Mouse (Mus musculus) liver, embryonic 13.5 days (tissue): ENCODE measurements around the gene Thsd4. TPM values are rescaled to one million over a fixed set of nuclear protein-coding genes. Genes with fewer than 3 reads are reported as not detected.
A peak's percentile ranks its signal among the peaks of the same experiment; 100 is the strongest.

Source experiments
- ATAC-seq: fragments of 200-750 bp; cut with Nextera tagmentation; 2 replicates; pipeline ENCODE4 v1.8.0; 2017; ENCODE audit warnings: low read depth, mild to moderate bottlenecking, moderate number of reproducible peaks, moderate library complexity
- DNase-seq: peaks from one replicate; pipeline ENCODE4 v3.0.0; 2022
- H3K27ac ChIP-seq: fragments of 300-500 bp; sonication (generic); 2 replicates; pipeline ENCODE4 v1.5.1; 2015; ENCODE audit warnings: moderate library complexity, mild to moderate bottlenecking, inconsistent platforms
- H3K27me3 ChIP-seq: fragments of 300-500 bp; sonication (generic); 2 replicates; pipeline ENCODE4 v1.6.1; 2015; ENCODE audit warnings: mild to moderate bottlenecking, inconsistent platforms
- H3K36me3 ChIP-seq: fragments of 300-500 bp; sonication (generic); 2 replicates; pipeline ENCODE4 v1.6.1; 2015; ENCODE audit warnings: mild to moderate bottlenecking, inconsistent platforms
- H3K4me1 ChIP-seq: fragments of 300-500 bp; sonication (generic); replicated peaks from 2 replicates; pipeline ENCODE4 v1.6.1; 2015; ENCODE audit warnings: inconsistent platforms
- H3K4me2 ChIP-seq: fragments of 300-500 bp; sonication (generic); 2 replicates; pipeline ENCODE4 v1.6.1; 2015; ENCODE audit warnings: inconsistent platforms, mild to moderate bottlenecking, moderate library complexity
- H3K4me3 ChIP-seq: fragments of 300-500 bp; sonication (generic); replicated peaks from 2 replicates; pipeline ENCODE4 v1.5.1; 2015; ENCODE audit warnings: mild to moderate bottlenecking, inconsistent platforms
- H3K9ac ChIP-seq: fragments of 300-500 bp; sonication (generic); 2 replicates; pipeline ENCODE4 v1.6.1; 2015; ENCODE audit warnings: mild to moderate bottlenecking, inconsistent platforms
- H3K9me3 ChIP-seq: fragments of 300-500 bp; sonication (generic); replicated peaks from 2 replicates; pipeline ENCODE4 v1.6.1; 2016; ENCODE audit warnings: inconsistent platforms
- WGBS: fragments of 180-500 bp; shearing (Covaris S2); methylation state at CpG from one replicate; pipeline ENCODE4 v1.1.7; 2015; ENCODE audit not compliant: insufficient replicate concordance; 5-methylcytosine and 5-hydroxymethylcytosine counted together
- polyA plus RNA-seq: library from polyadenylated mRNA; unstranded; fragments of >200 nt; fragmentation: Nextera tagmentation; extraction: Ambion mirVana; gene quantifications from 2 replicates; pipeline ENCODE4 v1.2.1, GENCODE M21; 2015

Gene Thsd4
- polyA plus RNA-seq, 1 experiment from 2014 or later = 1.2 TPM

DNA sequence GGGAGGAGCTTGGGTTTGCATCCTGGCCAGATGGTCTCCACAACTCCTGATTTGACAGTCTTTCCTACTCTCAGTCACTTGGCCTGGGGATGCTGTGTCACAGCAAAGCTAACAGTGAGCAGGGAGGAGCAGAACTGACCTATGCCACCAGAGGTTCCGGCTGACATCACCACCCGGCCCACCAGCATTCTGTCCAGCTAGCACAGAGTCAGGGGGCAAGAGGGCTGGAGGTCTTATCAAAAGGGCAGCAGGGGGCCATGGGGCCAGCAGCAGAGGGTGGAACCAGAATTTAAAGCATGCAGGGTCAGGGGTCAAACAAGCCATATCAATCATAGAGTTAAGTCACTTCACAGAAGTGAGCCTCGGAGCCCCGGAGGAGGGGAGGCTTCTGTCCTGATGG, 4.7 kb downstream of the Thsd4 start:
- DNase-seq (no peak), ATAC-seq (peak; percentile 29; the same call in 1 of the 2 replicates)
- Histone ChIP-seq H3K4me2 (no peak overlapping the region), H3K9ac (no peak overlapping the region), H3K27ac (no peak overlapping the region), H3K36me3 (no peaks in the 10 kb centered on the region), H3K4me1 (peaks cover 10% of the 10 kb centered on the region; the same call in 1 of the 2 replicates), H3K4me3 (no peak overlapping the region), H3K27me3 (peaks cover 25% of the 10 kb centered on the region), H3K9me3 (no peaks in the 10 kb centered on the region)
- WGBS = 51% methylated on average over 4 of the region's 4 CpGs

DNA sequence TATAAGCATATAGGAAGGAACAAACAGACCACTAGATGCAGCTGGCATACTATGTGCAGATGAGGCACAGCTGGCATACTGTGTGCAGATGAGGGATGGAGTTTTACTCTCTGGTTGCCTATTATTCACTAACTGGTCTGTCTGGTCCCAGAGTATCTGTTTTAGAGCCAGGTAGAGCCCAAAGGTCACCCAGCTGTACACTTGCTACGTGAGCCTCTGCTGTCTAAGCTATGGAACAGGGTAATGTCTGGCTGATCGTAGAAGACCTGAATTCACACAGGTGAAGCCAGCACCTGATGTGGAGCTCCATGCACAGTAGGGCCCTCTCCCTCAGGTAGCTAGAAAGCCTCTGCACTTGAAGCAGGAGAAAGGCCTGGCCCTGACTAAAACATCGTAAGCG, 5.5 kb downstream of the Thsd4 start:
- H3K4me3 ChIP-seq = no peak overlapping the region
- WGBS = 73% methylated on average over 4 of the region's 4 CpGs
- no peak overlapping the region for H3K27ac ChIP-seq
- DNase-seq = no peak
- no peak overlapping the region for H3K9ac ChIP-seq
- H3K9me3 ChIP-seq = no peaks in the 10 kb centered on the region
- peaks cover 17% of the 10 kb centered on the region for H3K27me3 ChIP-seq
- H3K36me3 ChIP-seq = no peaks in the 10 kb centered on the region
- no peak overlapping the region for H3K4me2 ChIP-seq
- ATAC-seq = no peak
- H3K4me1 ChIP-seq = peaks cover 6% of the 10 kb centered on the region; the same call in 1 of the 2 replicates

- ATAC-seq (no peak), DNase-seq (no peak)
- Histone ChIP-seq H3K4me1 (0 out of 2 replicates have a peak, but pooled peaks cover 2% of the 10 kb centered on the region), H3K27ac (no peak overlapping the region), H3K9me3 (no peaks in the 10 kb centered on the region), H3K27me3 (no peaks in the 10 kb centered on the region), H3K4me2 (no peak overlapping the region), H3K4me3 (no peak overlapping the region), H3K36me3 (no peaks in the 10 kb centered on the region), H3K9ac (no peak overlapping the region)
- 39% methylated on average over 11 of the region's 11 CpGs for WGBS
These were observed 8.5 kb downstream of the Thsd4 start for GRCm38 (mm10) chr9:60513329-60513788.

GRCm38 (mm10) chr9:60510876-60511275, 11.0 kb downstream of the Thsd4 start:
- WGBS = 58% methylated on average over 6 of the region's 6 CpGs
- Histone ChIP-seq H3K9ac (no peak overlapping the region), H3K4me1 (peaks cover 4% of the 10 kb centered on the region; the same call in 1 of the 2 replicates), H3K27me3 (no peaks in the 10 kb centered on the region), H3K4me3 (no peak overlapping the region), H3K27ac (no peak overlapping the region), H3K9me3 (no peaks in the 10 kb centered on the region), H3K36me3 (no peaks in the 10 kb centered on the region), H3K4me2 (no peak overlapping the region)
- no peak for DNase-seq
- ATAC-seq = no peak

GRCm38 (mm10) chr9:60506136-60506535, 15.7 kb downstream of the Thsd4 start:
- 57% methylated on average over 5 of the region's 5 CpGs for WGBS
- DNase-seq (no peak), ATAC-seq (no peak)
- Histone ChIP-seq H3K4me2 (no peak overlapping the region), H3K27me3 (no peaks in the 10 kb centered on the region), H3K4me3 (no peak overlapping the region), H3K9me3 (no peaks in the 10 kb centered on the region), H3K36me3 (no peaks in the 10 kb centered on the region), H3K27ac (no peak overlapping the region), H3K9ac (no peak overlapping the region), H3K4me1 (peaks cover 11% of the 10 kb centered on the region)

- ATAC-seq (no peak), DNase-seq (no peak)
- H3K36me3 ChIP-seq = no peaks in the 10 kb centered on the region
- peaks cover 11% of the 10 kb centered on the region for H3K4me1 ChIP-seq
- no peak overlapping the region for H3K27ac ChIP-seq
- no peaks in the 10 kb centered on the region for H3K27me3 ChIP-seq
- H3K9me3 ChIP-seq = no peaks in the 10 kb centered on the region
- 40% methylated on average over 14 of the region's 14 CpGs for WGBS
- H3K4me3 ChIP-seq = no peak overlapping the region
- H3K9ac ChIP-seq = no peak overlapping the region
- H3K4me2 ChIP-seq = no peak overlapping the region
These were observed 17.2 kb downstream of the Thsd4 start for GRCm38 (mm10) chr9:60504378-60505285.

GRCm38 (mm10) chr9:60502220-60502619, 19.6 kb downstream of the Thsd4 start:
- no peak for DNase-seq
- no peak overlapping the region for H3K27ac ChIP-seq
- no peaks in the 10 kb centered on the region for H3K27me3 ChIP-seq
- H3K36me3 ChIP-seq = no peaks in the 10 kb centered on the region
- no peak overlapping the region for H3K4me3 ChIP-seq
- no peaks in the 10 kb centered on the region for H3K9me3 ChIP-seq
- H3K4me2 ChIP-seq = no peak overlapping the region
- no peak overlapping the region for H3K9ac ChIP-seq
- ATAC-seq = no peak
- 60% methylated on average over 6 of the region's 6 CpGs for WGBS
- peaks cover 11% of the 10 kb centered on the region for H3K4me1 ChIP-seq

GRCm38 (mm10) chr9:60501504-60502179, 20.2 kb downstream of the Thsd4 start:
- H3K9ac ChIP-seq = no peak overlapping the region
- DNase-seq (no peak), ATAC-seq (no peak)
- H3K4me3 ChIP-seq = no peak overlapping the region
- 64% methylated on average over 5 of the region's 5 CpGs for WGBS
- no peak overlapping the region for H3K4me2 ChIP-seq
- H3K4me1 ChIP-seq = peaks cover 7% of the 10 kb centered on the region
- H3K36me3 ChIP-seq = no peaks in the 10 kb centered on the region
- no peak overlapping the region for H3K27ac ChIP-seq
- H3K9me3 ChIP-seq = no peaks in the 10 kb centered on the region
- H3K27me3 ChIP-seq = no peaks in the 10 kb centered on the region

- H3K27ac ChIP-seq = no peak overlapping the region
- H3K4me3 ChIP-seq = no peak overlapping the region
- H3K4me2 ChIP-seq = no peak overlapping the region
- no peak for ATAC-seq
- no peaks in the 10 kb centered on the region for H3K4me1 ChIP-seq
- H3K9ac ChIP-seq = no peak overlapping the region
- no peaks in the 10 kb centered on the region for H3K27me3 ChIP-seq
- H3K9me3 ChIP-seq = no peaks in the 10 kb centered on the region
- H3K36me3 ChIP-seq = no peaks in the 10 kb centered on the region
- WGBS = 59% methylated on average over 16 of the region's 16 CpGs
- no peak for DNase-seq
These were observed 29.4 kb downstream of the Thsd4 start for GRCm38 (mm10) chr9:60492275-60492974.

- no peak overlapping the region for H3K4me3 ChIP-seq
- DNase-seq = no peak
- H3K4me1 ChIP-seq = no peaks in the 10 kb centered on the region
- no peaks in the 10 kb centered on the region for H3K9me3 ChIP-seq
- no peaks in the 10 kb centered on the region for H3K27me3 ChIP-seq
- H3K36me3 ChIP-seq = no peaks in the 10 kb centered on the region
- H3K27ac ChIP-seq = no peak overlapping the region
- H3K9ac ChIP-seq = no peak overlapping the region
- H3K4me2 ChIP-seq = no peak overlapping the region
- WGBS = 74% methylated on average over 16 of the region's 16 CpGs
- ATAC-seq = no peak
These were observed 30.3 kb downstream of the Thsd4 start for GRCm38 (mm10) chr9:60491489-60492100.

DNA sequence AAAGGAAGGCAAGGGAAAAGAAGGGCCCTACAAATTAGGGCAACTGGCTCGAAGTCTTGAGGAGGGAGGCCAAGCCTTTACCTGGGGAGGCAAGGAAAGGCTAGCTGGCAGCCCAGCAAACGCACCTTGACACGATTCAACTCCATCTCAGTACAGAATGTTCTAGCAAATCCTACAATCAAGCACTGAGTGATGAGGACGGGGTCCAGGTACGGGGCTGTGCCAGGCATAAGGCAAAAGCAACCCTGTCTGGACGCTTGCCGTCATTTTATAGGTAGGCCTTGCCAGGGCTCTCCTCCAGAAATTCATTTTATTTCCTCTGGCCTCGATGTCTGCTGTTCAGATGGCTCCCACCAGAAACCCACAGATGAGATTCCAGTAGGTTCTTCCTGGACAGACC, 30.8 kb downstream of the Thsd4 start:
- H3K4me2 ChIP-seq = no peak overlapping the region
- H3K27ac ChIP-seq = no peak overlapping the region
- H3K36me3 ChIP-seq = no peaks in the 10 kb centered on the region
- H3K4me3 ChIP-seq = no peak overlapping the region
- no peaks in the 10 kb centered on the region for H3K4me1 ChIP-seq
- H3K9ac ChIP-seq = no peak overlapping the region
- ATAC-seq = no peak
- H3K9me3 ChIP-seq = no peaks in the 10 kb centered on the region
- H3K27me3 ChIP-seq = no peaks in the 10 kb centered on the region
- no peak for DNase-seq
- WGBS = 68% methylated on average over 8 of the region's 8 CpGs
